Mouse (Mus musculus) fibroblast of lung, adult 2 months (primary cell): Measurements from ENCODE around the gene Il13.

Source experiments
- DNase-seq: peaks from one replicate; pipeline ENCODE4 v3.0.0-alpha.2; 2011; ENCODE audit warnings: low read depth

Gene Il13

GRCm38 (mm10) chr11:53634556-53634955 lies at the start of gene Il13:
Gene Il13, minus strand, starts transcription at chr11:53634702.
- no peak for DNase-seq

DNA sequence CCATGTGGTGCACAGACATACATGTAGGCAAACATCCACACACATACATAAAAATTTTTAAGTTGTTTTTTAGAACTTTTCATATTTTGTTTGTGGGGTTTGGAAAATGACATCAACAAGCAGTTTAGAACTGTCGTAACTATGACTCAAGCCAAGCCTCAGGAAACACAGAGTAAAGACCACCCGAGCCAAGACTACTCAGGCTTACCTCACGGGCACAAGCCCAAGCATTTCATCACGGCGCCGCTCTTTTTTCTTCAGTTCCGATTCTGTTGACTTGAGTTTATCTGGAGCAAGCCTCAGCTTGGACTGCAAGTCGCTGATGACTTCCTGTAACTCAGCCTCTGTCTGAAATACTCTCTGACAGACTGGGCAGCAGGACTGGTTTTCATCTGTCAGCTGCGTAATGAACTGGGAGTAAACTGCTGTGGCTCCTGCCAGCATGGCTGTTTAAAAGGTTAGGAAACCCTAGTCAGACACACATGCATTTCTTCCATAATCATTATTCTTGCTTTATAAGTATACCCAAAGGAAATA lies 48.6 kb upstream of the Il13 start:
- peak; percentile 25 for DNase-seq

- DNase-seq: no peak
Measured at GRCm38 (mm10) chr11:53682170-53682569, 47.7 kb upstream of the Il13 start.

DNA sequence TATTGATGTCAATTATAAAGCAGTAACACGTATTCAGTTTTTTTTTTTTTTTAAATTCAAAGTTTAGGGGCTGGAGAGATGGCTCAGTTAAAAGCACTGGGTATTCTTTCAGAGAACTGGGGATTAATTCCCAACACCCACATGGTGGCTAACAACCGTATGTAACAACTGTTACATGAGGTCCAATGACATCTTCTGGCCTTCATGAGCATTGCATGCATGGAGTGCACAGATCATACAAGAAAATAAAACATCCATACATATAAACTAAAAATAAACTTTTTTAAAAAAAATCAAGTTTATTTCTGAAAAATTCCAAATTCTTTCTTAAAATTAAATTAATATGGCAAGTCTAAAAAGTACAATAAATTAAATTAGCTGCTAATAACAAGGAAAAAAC lies 47.2 kb upstream of the Il13 start:
- no peak for DNase-seq

- no peak for DNase-seq
Measured at GRCm38 (mm10) chr11:53680141-53680540, 45.6 kb upstream of the Il13 start.

- no peak for DNase-seq
Measured at GRCm38 (mm10) chr11:53671414-53671813, 36.9 kb upstream of the Il13 start.

DNA sequence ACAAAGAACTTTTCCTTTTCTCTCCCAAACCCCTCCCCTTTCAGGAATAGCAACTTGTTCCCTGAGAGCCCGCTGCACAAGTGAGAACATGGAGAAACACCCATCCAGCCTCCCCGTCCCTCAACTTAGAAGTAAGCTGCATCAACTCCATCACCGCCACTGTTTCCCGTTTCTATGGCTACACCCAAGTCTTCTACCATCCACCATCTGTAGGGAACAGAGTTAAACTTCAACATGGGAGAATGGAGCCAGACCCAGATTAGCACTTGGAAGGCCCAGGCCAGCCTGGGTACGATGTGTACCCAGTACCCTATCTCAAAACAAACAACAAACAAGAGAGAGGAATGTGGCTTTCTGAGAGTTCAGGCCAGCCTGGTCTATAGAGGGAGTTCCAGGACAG lies 29.6 kb upstream of the Il13 start:
- no peak for DNase-seq

DNA sequence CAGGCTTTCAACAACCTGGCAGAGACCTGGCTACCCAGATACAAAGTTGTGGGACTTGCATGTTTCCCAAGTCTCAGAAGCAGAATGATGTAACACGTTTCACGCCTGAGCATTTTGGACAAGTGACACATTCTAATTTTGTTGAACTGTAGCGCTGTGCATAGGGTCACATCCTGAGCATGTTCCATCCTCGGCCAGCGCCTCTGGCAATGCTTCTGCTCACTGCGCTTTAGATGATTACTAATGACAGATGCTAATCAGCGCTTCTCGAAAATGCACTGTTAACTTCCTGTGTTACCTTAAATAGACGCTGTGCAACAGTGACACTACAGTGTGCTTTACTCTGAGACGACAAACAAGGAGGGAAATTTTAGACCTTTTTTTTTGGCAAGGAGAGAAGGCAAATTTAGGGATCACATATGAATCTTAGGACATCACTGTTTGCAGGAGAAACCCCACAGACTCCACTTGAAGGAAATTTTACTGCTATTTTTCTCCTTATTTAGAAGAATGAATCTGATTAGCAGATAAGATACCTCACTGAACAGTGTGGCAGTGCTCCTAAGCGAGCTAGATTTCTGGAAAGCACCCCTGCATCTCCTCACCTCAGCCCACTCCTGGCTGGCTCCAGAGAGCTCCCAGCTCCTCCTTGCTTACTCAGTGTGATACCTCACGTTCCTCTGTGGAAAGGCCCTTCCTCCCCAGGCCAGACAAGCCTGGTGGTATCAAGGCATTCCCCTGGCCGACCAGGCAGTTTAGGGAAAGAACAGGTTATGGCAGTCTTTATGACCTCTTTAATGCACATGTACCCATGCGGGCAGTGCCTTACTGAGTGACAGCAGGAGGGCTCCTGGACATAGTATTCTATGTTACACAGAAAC lies 28.5 kb upstream of the Il13 start:
- no peak for DNase-seq

- DNase-seq: no peak
Measured at GRCm38 (mm10) chr11:53657828-53658227, 23.3 kb upstream of the Il13 start.

DNA sequence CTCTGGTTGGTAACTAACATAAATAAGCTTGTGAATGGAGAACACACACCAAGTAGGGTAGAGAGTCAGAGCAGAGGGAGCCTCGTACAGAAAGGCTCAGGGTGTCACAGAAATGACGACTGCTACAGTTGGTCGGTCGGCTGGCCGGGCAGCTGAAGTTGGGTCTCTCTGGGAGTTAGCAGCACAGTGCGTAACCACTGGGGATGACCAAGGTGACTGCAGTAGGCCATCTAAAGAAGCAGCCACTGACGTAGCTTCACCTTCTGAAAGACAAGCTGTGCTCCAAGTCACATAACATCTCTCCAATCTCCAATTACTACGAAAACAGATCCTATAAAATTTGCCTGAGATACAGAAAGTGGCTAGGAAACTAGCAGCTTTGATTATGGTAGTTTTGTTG lies 22.9 kb upstream of the Il13 start:
- DNase-seq: no peak

GRCm38 (mm10) chr11:53656558-53657202 lies 22.2 kb upstream of the Il13 start:
- no peak for DNase-seq

- DNase-seq: no peak
Measured at GRCm38 (mm10) chr11:53655043-53655442, 20.5 kb upstream of the Il13 start.

GRCm38 (mm10) chr11:53652427-53652826 lies 17.9 kb upstream of the Il13 start:
- no peak for DNase-seq

DNA sequence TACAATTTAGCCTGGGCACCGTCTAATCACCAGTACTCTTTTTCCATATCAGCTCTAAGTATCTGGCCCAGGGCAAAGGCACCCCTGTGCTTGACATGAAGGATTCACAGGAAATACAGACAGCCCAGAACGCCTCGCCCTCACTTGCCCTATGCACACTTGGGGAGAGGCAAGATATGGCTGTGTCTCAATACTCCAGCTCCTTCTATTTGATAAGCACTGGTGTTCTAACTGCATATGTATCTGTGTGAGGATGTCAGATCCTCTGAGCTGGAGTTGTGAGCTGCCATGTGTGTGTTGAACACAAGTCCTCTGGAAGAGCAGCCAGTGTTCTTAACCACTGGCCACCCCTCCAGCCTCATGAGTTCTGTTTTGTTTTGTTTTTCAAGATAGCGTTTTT lies 16.9 kb upstream of the Il13 start:
- no peak for DNase-seq

GRCm38 (mm10) chr11:53644017-53644416 lies 9.5 kb upstream of the Il13 start:
- no peak for DNase-seq

- DNase-seq: no peak
Measured at GRCm38 (mm10) chr11:53642744-53643279, 8.3 kb upstream of the Il13 start.

- DNase-seq: no peak
Measured at GRCm38 (mm10) chr11:53637803-53638260, 3.3 kb upstream of the Il13 start.

- no peak for DNase-seq
Measured at GRCm38 (mm10) chr11:53637046-53637802, 2.7 kb upstream of the Il13 start.

- DNase-seq: no peak
Measured at GRCm38 (mm10) chr11:53636183-53636646, 1.7 kb upstream of the Il13 start.

DNA sequence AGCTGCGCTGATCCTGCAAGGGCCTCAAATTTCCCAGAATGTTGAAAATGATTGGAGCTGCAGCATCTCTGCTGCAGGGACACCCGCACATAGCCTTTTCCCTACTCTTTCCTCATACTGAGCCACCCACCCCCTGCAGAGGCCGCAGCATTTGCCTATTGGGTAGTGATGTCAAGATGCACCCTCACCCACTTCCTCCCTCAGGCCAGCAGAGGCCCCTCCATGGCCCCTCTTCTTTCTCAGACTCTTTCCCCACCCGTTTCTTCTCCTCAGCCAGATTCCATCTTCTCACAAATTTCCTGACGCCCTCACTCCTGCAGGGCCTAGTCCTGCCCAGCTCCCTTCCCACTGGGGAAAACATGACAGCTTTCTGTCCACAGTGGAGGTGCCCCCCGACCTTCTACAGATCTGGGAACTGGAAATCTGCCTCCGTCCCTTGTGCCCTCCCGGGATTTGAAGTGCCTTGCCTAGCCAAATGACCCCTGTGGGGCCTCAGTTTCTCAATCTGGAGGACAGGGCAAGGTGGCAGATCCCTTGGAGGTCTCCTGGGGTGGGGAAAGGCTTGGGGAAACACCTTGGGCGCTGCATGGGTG lies 1.2 kb upstream of the Il13 start:
- DNase-seq: no peak

GRCm38 (mm10) chr11:53633644-53634043 lies 858 bp downstream of the Il13 start:
- no peak for DNase-seq
